Mouse (Mus musculus): ENCODE measurements around the gene Ccdc33. TPM values are rescaled to one million over a fixed set of nuclear protein-coding genes. Genes with fewer than 3 reads are reported as not detected.

Gene Ccdc33
- polyA plus RNA-seq (2017; shearing (Covaris generic)) = not detected

GRCm38 (mm10) chr9:58118671-58119070 lies at the start of gene Ccdc33:
Gene Ccdc33 (minus strand): TSS chr9:58118823.

GRCm38 (mm10) chr9:58063531-58063930 lies 55.1 kb downstream of the Ccdc33 start, which contains the start of gene Stra6:
Gene Stra6 (plus strand): TSS chr9:58063788.

GRCm38 (mm10) chr9:58005753-58006461 lies 112.7 kb downstream of the Ccdc33 start, which contains the start of gene Cyp11a1:
Gene Cyp11a1 (plus strand): TSS chr9:58006411.

Other genes with a start within 250 kb of the Ccdc33 start
- gene Ubl7, start 207.8 kb downstream of the Ccdc33 start, polyA plus RNA-seq (2017; shearing (Covaris generic)) = 101 TPM
- gene Sema7a, start 178.7 kb downstream of the Ccdc33 start, polyA plus RNA-seq (2017; shearing (Covaris generic)) = 0.33 TPM
- 0.11 TPM for gene Cyp11a1, start 112.4 kb downstream of the Ccdc33 start, polyA plus RNA-seq (2017; shearing (Covaris generic))
- gene Stra6, start 55.0 kb downstream of the Ccdc33 start, polyA plus RNA-seq (2017; shearing (Covaris generic)) = 3.5 TPM
- gene Islr, start 85.5 kb upstream of the Ccdc33 start, polyA plus RNA-seq (2017; shearing (Covaris generic)) = 0.95 TPM
- gene Islr2, start 85.5 kb upstream of the Ccdc33 start, polyA plus RNA-seq (2017; shearing (Covaris generic)) = not detected
- gene Pml, start 131.0 kb upstream of the Ccdc33 start, polyA plus RNA-seq (2017; shearing (Covaris generic)) = 83.6 TPM
- 27.5 TPM for gene Stoml1, start 134.3 kb upstream of the Ccdc33 start, polyA plus RNA-seq (2017; shearing (Covaris generic))
- not detected for gene Loxl1, start 194.4 kb upstream of the Ccdc33 start, polyA plus RNA-seq (2017; shearing (Covaris generic))

Data from activated CD4-positive, CD25-positive, alpha-beta regulatory T cell, adult 9 weeks (primary cell).